Mouse (Mus musculus) spleen, adult 2 months (tissue): ENCODE results near the gene Sult6b2.

Source experiments
- CTCF ChIP-seq: fragments of 200-500 bp; IDR thresholded peaks from 2 replicates; pipeline ENCODE4 v1.5.1; 2011; ENCODE audit warnings: mild to moderate bottlenecking, inconsistent platforms; ENCODE audit not compliant: insufficient read depth, insufficient read length, insufficient replicate concordance; ENCODE audit errors: extremely low read depth
- POLR2A ChIP-seq: fragments of 200-500 bp; IDR thresholded peaks from 2 replicates; pipeline ENCODE4 v1.6.1; 2011; ENCODE audit warnings: low read depth, low read length, inconsistent platforms

GRCm38 (mm10) chr6:142748057-142748708, 56.1 kb downstream of the Sult6b2 start:
- no peak for TF ChIP-seq POLR2A
- TF ChIP-seq CTCF, result no peak
